Mouse (Mus musculus) right cerebral cortex, adult 2 months (tissue): ENCODE results near the gene Tcf7l1.
A peak's percentile ranks its signal among the peaks of the same experiment; 100 is the strongest.

ENCODE experiments used
- DNase-seq, 2 experiments: peaks; one replicate each; pipeline ENCODE4 v3.0.0; 2021 to 2022; ENCODE audit warnings: low spot score in 2 of 2

The Tcf7l1 gene

DNA sequence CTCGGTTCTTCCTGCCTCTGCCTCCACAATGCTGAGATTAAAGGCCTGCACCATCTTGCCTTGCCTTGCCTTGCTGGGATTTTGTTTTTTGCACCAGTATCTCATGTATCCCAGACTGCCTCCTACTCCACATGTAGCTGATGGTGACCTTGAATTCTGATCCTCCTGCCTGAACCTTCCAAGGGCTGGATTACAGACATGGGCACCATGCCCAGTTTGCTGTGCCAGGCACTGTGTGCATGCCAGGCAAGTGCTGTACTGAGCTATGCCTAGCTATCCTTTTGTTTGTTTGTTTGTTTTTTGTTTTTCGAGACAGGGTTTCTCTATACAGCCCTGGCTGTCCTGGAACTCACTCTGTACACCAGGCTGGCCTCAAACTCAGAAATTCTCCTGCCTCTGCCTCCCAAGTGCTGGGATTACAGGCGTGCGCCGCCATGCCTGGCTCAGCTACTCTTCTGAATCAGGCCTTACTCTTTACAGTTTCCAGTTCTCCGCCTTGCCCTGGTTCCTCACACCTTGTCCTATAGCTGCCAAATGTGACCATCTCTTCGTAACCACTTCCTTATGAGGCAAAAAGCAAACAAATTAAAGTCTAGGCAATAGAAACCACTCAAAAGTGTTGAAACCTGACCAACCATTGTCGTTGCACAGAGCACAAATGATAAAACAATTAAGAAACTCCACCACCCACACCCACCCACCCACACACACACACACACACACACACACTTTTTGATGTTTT is 165.2 kb downstream of the Tcf7l1 start:
- no peak for DNase-seq

- DNase-seq = no peak
These were observed 166.1 kb downstream of the Tcf7l1 start for GRCm38 (mm10) chr6:72622917-72623316.

DNA sequence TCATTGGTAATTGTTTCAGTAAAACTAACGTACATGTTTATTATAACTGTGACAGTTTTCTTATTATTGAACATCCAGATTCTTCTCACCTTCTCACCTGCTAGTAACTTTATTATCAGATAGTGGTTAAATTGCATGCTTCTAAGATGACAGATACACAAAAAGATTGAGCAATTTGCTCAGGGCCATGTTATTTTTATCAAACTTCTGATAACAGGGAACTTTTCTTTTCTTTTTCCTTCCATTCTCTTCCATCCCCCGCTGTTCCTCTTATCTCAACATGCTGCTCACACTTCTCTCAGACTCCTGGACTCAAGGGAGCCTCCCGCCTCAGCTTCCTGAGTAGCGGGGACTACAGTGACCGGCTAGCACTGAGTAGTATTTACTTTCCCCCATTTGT is 168.1 kb downstream of the Tcf7l1 start:
- no peak for DNase-seq

DNA sequence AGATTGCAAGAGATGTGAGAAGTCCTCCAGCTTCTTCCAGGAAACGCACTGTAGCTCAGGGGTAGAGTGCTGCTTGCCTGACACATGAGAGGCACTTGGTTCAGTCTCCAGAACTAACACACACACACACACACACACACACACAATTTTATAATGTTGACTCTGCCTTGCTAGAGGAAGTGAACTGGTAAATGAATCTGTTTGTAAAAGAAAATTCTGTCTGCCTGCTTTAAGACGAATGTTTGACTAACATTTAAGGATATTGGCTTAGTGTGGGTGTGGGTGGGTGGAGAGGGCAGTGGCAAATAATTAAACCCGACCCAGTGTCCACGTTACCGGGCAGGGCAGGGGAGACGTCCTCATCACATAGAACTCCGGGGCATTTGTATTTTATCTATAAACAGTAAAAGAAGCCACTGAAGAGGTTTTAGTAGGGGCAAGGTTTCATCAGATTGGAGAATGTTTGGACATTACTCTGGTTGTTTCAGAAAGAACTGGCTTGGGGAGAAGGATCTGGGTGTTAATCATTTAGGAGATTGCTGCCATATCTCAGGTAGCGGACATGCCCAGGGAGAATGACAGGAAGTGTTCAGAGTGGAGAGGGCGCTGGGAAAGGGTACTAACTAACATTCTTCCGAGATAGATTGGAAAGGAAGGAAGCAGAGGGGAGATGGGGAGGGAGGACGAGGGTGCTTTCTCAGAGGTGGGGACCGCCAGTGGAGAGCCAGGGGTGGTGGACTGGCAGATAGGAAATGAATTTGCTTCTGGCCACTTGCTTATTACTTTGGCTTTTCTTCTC is 169.1 kb downstream of the Tcf7l1 start:
- no peak for DNase-seq

DNA sequence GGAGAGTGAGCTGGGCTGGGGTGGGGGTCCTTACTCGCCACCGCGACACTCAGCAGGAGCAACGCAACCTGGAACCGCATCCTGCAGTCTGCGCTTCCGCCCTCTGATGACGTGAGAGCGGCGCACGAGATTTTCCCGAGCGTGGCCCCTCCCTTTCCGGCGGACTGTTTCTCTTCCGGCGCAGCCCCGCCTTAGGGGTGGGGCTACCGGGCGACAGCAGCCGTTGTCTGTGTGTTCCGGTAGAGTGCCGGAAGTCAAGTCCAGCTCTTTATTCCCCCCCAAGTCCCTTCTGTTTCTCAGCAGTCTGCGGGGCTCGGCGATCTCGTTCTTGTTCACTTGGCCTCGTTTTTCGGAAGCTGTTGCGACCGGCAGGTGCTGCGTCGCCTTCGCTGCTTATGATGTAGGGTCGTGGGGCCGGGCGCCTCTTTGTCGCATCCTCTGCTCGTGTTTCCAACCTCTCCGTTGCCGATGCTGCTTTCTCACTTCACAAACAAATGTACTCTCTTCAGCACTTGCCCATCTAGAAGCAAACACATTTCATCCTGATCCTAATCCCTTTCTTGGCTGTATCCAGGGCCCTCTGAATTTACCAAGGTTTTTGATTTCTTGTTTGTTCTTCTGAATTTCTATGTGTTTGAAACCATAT is 172.3 kb downstream of the Tcf7l1 start, which contains the start of gene Tgoln1:
Gene Tgoln1, minus strand, starts transcription at position 358 of the 646 bp plus-strand sequence.
- peak; percentile 94 to 95 for DNase-seq

DNA sequence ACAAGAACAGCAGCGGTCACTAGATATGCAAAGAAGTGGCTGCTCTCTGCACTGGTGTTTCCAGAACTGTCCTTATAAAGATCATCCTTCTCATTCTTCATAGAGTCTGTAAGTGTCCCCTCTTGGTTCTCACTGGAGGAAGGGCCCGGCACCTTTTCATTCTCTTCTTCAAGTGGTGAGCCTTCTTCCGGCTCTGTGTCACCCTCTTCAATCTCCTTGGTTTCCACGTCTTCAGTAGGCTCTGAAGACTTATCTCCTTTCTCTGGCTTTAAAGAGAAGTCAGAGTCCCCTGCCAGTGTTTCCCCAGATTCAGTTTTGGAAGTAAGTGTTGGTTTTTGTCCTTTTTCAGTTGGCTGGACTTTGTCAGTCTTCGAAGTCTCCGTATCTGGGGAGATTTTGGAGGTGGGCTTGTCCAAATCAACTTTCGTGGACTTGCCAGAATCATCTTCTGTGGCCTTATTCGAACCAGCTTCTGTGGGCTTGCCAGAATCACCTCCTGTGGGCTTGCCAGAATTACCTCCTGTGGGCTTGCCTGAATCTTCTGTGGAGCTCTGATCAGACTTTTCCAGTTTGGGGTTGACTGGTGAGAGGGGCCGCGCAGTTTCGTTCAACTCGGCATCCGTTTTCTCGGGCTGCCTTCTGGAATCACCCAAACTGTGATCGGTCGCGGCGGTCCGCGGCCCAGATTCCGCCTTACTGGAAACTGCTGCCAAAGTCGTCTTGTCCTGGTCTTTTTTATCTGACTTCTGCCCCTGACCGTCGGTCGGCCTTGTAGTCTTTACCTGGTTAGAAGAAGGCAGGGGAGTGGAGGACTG is 173.3 kb downstream of the Tcf7l1 start:
- DNase-seq = no peak

GRCm38 (mm10) chr6:72615151-72615550 is 173.9 kb downstream of the Tcf7l1 start:
- DNase-seq = no peak

GRCm38 (mm10) chr6:72610261-72610660 is 178.8 kb downstream of the Tcf7l1 start:
- DNase-seq = no peak

DNA sequence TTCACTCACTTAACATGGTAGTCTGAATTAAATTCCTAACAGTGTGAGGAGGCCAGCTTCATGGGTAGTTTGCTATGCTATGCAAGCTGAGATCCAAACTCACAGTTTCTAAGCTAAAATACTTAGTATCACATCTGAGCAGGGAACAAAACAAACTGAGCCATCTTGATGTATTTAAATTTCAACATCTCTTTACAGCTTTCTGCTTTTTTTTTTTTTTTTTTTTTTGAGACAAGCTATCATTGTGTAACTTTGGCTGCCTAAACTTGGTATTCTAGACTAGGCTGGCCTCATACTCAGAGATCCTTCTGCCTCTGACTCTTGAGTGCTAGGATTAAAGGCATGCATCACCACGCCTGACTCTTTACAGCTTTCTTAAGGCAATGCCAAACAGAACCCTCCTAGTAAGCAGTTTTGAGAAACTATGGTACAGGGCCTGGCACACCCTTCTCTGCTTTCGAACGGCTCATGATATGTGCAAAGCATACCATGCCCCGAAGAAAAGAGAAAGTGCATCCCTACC is 180.3 kb downstream of the Tcf7l1 start:
- no peak for DNase-seq

GRCm38 (mm10) chr6:72607676-72608075 is 181.4 kb downstream of the Tcf7l1 start:
- DNase-seq = no peak

- DNase-seq = no peak
These were observed 182.0 kb downstream of the Tcf7l1 start for GRCm38 (mm10) chr6:72607060-72607459.

GRCm38 (mm10) chr6:72604066-72604465 is 185.0 kb downstream of the Tcf7l1 start:
- DNase-seq = no peak

- DNase-seq = peak; percentile 89 to 90
These were observed 187.3 kb downstream of the Tcf7l1 start for GRCm38 (mm10) chr6:72601732-72602131.

DNA sequence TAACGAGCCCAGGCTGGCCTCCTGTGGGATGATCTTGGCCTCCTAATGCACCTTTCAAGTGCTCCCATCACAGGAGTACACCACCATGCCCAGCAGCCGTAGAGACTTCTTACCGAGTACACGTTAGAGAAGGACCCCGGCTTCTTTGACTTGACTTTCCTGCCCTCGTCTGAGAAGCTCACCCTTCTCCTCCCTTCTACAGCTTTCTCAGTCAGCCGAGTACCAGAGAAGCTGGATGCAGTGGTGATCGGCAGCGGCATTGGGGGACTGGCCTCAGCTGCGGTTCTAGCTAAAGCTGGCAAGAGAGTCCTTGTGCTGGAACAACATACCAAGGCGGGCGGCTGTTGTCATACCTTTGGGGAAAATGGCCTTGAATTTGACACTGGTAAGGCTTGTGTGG is 188.3 kb downstream of the Tcf7l1 start:
- no peak for DNase-seq

DNA sequence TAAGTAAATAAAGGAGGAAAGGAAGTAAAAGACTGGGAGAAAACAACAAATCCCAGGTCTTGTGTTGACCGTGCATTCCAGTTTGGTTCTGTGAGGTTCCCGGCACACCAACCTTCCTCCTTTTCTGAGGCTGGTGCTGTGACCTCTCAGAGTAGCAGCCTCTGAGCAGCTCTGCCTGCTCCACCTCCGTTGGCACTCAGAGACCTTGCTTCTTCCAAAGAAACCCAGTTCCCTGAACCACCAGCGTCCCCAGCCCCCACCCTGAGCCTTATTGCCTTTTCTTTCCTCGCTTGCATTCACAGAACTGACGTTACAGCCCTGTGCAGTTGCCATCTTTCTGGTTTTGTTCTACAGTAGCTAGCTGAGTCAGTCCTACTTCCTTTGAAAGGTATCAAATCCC is 188.8 kb downstream of the Tcf7l1 start:
- no peak for DNase-seq

DNA sequence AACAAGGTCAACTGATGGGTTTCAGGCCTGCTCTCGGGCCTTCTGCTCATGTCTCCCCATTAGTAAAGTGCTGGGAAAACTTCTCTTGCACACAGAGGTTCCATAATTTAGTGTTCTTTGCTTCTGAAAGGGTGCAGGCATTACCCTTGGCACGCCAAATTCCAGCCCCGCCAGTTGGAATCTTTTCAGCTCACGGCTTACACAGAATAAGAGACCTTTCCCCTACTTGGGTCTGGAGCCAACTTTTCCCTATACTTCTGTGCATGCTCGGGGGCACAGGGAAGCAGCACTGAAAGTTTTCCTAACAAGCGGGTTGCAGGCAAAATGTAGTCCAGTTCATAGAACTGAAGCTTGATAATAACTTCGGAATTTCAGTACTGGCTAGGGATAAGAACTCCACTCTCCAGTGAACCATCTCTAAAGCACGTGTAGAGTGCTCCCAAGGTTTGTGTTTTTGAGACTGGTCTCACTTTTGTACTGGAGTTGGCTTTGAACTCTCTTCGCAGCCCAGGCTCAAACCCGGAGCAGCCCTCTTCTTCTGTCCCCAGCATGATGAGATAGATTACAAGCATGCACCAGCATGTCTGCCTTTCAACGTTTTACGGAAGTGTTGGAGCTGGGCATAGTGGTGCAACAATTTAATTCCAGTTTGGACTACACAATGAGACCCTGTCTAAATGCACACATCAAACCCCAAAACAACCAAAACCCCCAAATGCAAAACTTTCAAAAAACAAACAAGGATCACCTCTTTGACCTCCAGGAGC is 190.1 kb downstream of the Tcf7l1 start:
- DNase-seq = no peak

- peak; percentile 89 to 91 for DNase-seq
These were observed 190.9 kb downstream of the Tcf7l1 start, which contains the start of the genes Elmod3 and Retsat for GRCm38 (mm10) chr6:72597956-72598753. Gene Elmod3, minus strand, starts transcription at chr6:72598413. Gene Retsat, plus strand, starts transcription at chr6:72598475.

- DNase-seq = peak in 1 of 2 experiments; percentile 18
These were observed 191.8 kb downstream of the Tcf7l1 start for GRCm38 (mm10) chr6:72597083-72597874.

GRCm38 (mm10) chr6:72593914-72594313 is 195.1 kb downstream of the Tcf7l1 start:
- DNase-seq = no peak
